ENCODE assay signal across 11 mouse cellular contexts in genomic region chr5:73129871-73130270, GRCm38 (mm10).
A peak's percentile ranks its signal among the peaks of the same experiment; 100 is the strongest.
DNase-seq lines count a peak whose midpoint lies in the region; ATAC-seq lines count a peak whose summit lies in the region.
"Had no signal": no experiment of that assay in that cellular context is flagged by ENCODE, and none has a peak within 500 bp of the region (broad histone marks: within the 10 kb centered on the region; RNA-seq: fewer than 3 reads in every experiment).

No protein-coding gene starts in this region.

- no peak overlapping the region for H3K9ac ChIP-seq in hindbrain, embryonic 11.5 days (ENCODE audit: low read depth, low read length)
- no peak overlapping the region for H3K9ac ChIP-seq in hindbrain, embryonic 15.5 days

- no peaks in the 10 kb centered on the region for H3K4me1 ChIP-seq in hindbrain, embryonic 11.5 days (replicated peaks; ENCODE audit: control insufficient read depth, insufficient read depth, low read length)
- H3K4me1 ChIP-seq in hindbrain, embryonic 10.5 days (replicated peaks) = peaks cover 5% of the 10 kb centered on the region; the same call in 1 of the 2 replicates
- H3K4me1 ChIP-seq in hindbrain, embryonic 15.5 days (replicated peaks) = peaks cover 9% of the 10 kb centered on the region

- DNase-seq in hindbrain, embryonic 11.5 days (ENCODE audit: low spot score) = peak; percentile 14
- DNase-seq in hindbrain, embryonic 10.5 days (ENCODE audit: low spot score) = no peak
- peak; percentile 86 for DNase-seq in adipocyte (ENCODE audit: low spot score)
- DNase-seq in lung, postnatal 14 days = peak; percentile 30
- DNase-seq in testis, postnatal 14 days (ENCODE audit: low spot score) = no peak
- no peak for DNase-seq in spleen, adult 12 weeks (ENCODE audit: low spot score)
- DNase-seq in heart, postnatal 36 days = no peak

- H3K36me3 ChIP-seq in hindbrain, embryonic 11.5 days (ENCODE audit: control insufficient read depth, insufficient read depth, low read length) = no peaks in the 10 kb centered on the region
- H3K36me3 ChIP-seq in hindbrain, embryonic 10.5 days = peaks cover 52% of the 10 kb centered on the region
- H3K36me3 ChIP-seq in hindbrain, embryonic 15.5 days = 0 out of 2 replicates have a peak, but pooled peaks cover 3% of the 10 kb centered on the region

- 61% methylated on average over 5 of the region's 5 CpGs for WGBS in hindbrain, embryonic 11.5 days
- WGBS in hindbrain, embryonic 10.5 days = 61% methylated on average over 5 of the region's 5 CpGs
- 26% methylated on average over 5 of the region's 5 CpGs for whole genome bisulfite sequencing in hindbrain, embryonic 15.5 days

- no peak overlapping the region for H3K27ac ChIP-seq in hindbrain, embryonic 11.5 days (ENCODE audit: low read depth, low read length)
- no peak overlapping the region for H3K27ac ChIP-seq in hindbrain, embryonic 10.5 days
- 0 out of 2 replicates have a peak overlapping the region, but pooled peaks have one; percentile 34 for H3K27ac ChIP-seq in hindbrain, embryonic 15.5 days (replicated peaks)
- H3K27ac ChIP-seq: heart, embryonic 10.5 days had no signal

- H3K4me2 ChIP-seq in hindbrain, embryonic 11.5 days (replicated peaks; ENCODE audit: low read depth, low read length) = no peak overlapping the region
- H3K4me2 ChIP-seq in hindbrain, embryonic 15.5 days = no peak overlapping the region

- H3K4me3 ChIP-seq in hindbrain, embryonic 11.5 days (ENCODE audit: low read depth, low read length) = no peak overlapping the region
- no peak overlapping the region for H3K4me3 ChIP-seq in hindbrain, embryonic 10.5 days
- no peak overlapping the region for H3K4me3 ChIP-seq in hindbrain, embryonic 15.5 days
- H3K4me3 ChIP-seq: heart, embryonic 10.5 days; megakaryocyte, embryonic 14.5 days had no signal

- H3K9me3 ChIP-seq in hindbrain, embryonic 11.5 days (ENCODE audit: control insufficient read depth, low read length) = no peaks in the 10 kb centered on the region
- H3K9me3 ChIP-seq in hindbrain, embryonic 10.5 days = no peaks in the 10 kb centered on the region
- H3K9me3 ChIP-seq in hindbrain, embryonic 15.5 days = no peaks in the 10 kb centered on the region
- H3K9me3 ChIP-seq: heart, embryonic 10.5 days; megakaryocyte, embryonic 14.5 days had no signal

- no peaks in the 10 kb centered on the region for H3K27me3 ChIP-seq in hindbrain, embryonic 11.5 days (ENCODE audit: control insufficient read depth, insufficient read depth, low read length)
- no peaks in the 10 kb centered on the region for H3K27me3 ChIP-seq in hindbrain, embryonic 10.5 days (ENCODE audit: insufficient read depth, poor library complexity, severe bottlenecking)
- H3K27me3 ChIP-seq in hindbrain, embryonic 15.5 days = no peaks in the 10 kb centered on the region
- H3K27me3 ChIP-seq: CH12.LX; megakaryocyte, embryonic 14.5 days had no signal

- intact Hi-C loops in heart, postnatal 36 days (cut with DNase I) = loop anchor here (5.0 kb wide), 2 partner anchors 142 to 162 kb away; partner anchors contain the start of gene Ociad1

- peak; percentile 33 for ATAC-seq in hindbrain, embryonic 11.5 days (ENCODE audit: low FRiP score)
- peak; percentile 78 for ATAC-seq in hindbrain, embryonic 15.5 days (ENCODE audit: low FRiP score, low read depth)

Comparison
In these comparisons a context has a peak if more than half of its experiments do, and no peak if none do; other contexts are left out.
1. DNase-seq: peak in hindbrain, embryonic 11.5 days (single experiment), adipocyte (single experiment) and lung, postnatal 14 days (single experiment); none in hindbrain, embryonic 10.5 days (single experiment), testis, postnatal 14 days (single experiment), spleen, adult 12 weeks (single experiment) and heart, postnatal 36 days (0 of 2).